Mouse (Mus musculus) layer of hippocampus, adult 2 months (tissue): ENCODE measurements around the gene Arhgap6. TPM values are rescaled to one million over a fixed set of nuclear protein-coding genes. Genes with fewer than 3 reads are reported as not detected.

Source experiments
- DNase-seq, 2 experiments: peaks; one replicate each; pipeline ENCODE4 v3.0.0; 2022; ENCODE audit warnings: low spot score in 2 of 2
- H3K27ac ChIP-seq: fragments of 200-600 bp; 2 replicates; pipeline ENCODE4 v1.8.1; 2022
- H3K4me3 ChIP-seq: fragments of 200-600 bp; 2 replicates; pipeline ENCODE4 v1.8.1; 2022; ENCODE audit warnings: mild to moderate bottlenecking
- CTCF ChIP-seq: fragments of 200-600 bp; conservative IDR thresholded peaks from 2 replicates; pipeline ENCODE4 v1.8.1; 2022; ENCODE audit warnings: antibody characterized with exemption, mild to moderate bottlenecking, moderate library complexity
- total RNA-seq, 2 experiments: library from RNA; stranded (reverse); gene quantifications; 2 replicates each; pipeline ENCODE4 v1.2.3; 2021

The Arhgap6 gene
- total RNA-seq, 2 experiments from 2014 or later, result 2.8 to 2.9 TPM

DNA sequence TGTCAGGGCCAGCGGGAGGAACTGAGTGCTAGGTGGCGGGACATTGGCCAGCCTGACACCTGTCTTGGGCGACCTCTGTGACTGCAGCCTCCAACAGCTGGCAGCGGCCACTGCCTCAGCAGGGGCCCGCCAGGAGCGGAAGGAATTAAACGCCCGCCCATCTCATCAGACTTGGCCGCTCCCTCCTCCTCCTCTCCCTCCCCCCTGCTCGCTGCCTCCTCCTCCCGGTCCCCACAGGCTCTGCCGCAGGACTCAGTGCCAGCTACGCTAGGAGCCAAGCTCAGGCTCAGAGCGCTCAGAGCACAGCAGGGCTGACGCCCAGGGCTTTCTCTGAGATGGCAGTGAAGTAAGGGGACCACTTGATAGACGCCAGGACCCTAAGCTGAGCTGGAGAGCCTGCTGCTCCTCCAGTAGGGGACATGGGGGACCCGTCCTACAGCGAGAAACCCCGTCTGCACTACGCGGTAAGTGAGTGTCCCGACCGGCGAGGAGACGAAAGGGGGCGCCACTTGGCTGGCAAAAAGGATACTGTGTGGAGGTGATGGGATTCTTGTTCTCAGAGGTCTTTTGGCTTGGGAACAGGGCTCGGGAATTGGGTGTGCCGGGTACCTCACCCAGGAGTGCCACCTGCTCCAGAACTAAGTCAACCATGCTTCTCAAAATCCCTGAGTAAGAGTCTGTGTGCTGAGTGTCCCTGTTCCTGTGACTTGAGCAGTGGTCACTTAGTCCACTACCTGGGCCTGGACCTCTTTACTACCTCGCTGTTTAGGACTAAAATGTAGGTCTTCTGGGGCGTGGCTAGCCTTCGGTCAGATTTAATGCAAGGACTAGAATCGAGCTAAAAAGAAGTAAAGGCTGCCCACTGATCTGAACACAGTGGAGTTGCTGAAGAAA is 241.8 kb downstream of the Arhgap6 start:
- Histone ChIP-seq H3K27ac (0 out of 2 replicates have a peak overlapping the region, but pooled peaks have one; percentile 10), H3K4me3 (peak overlapping the region; percentile 55)
- TF ChIP-seq CTCF, result peak; percentile 67
- DNase-seq, result peak; percentile 16 to 23

DNA sequence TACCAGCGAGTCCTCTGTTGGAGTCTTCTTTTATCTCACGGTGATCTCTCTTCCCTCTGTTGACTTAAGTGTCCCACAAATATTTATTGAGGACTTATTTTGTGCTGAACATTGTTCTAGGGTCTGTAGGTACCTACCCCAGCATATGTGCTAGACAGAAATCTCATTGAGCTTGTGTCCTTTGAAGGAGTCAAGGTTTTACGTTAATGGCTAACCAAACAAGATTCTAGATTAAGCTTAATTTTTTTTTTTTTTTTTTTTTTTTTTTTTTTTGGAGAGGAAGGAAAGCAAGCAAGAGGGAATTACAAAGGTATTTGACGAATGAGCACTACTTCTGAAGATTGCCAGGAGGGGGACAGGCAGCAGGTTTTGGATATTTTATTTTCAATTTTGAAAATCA is 242.5 kb downstream of the Arhgap6 start:
- DNase-seq, result no peak
- TF ChIP-seq CTCF, result no peak
- no peak overlapping the region for H3K27ac ChIP-seq
- no peak overlapping the region; the same call in 1 of the 2 replicates for H3K4me3 ChIP-seq

GRCm38 (mm10) chrX:169043872-169044271 is 249.0 kb downstream of the Arhgap6 start:
- H3K4me3 ChIP-seq, result no peak overlapping the region
- no peak for TF ChIP-seq CTCF
- H3K27ac ChIP-seq, result no peak overlapping the region
- no peak for DNase-seq

DNA sequence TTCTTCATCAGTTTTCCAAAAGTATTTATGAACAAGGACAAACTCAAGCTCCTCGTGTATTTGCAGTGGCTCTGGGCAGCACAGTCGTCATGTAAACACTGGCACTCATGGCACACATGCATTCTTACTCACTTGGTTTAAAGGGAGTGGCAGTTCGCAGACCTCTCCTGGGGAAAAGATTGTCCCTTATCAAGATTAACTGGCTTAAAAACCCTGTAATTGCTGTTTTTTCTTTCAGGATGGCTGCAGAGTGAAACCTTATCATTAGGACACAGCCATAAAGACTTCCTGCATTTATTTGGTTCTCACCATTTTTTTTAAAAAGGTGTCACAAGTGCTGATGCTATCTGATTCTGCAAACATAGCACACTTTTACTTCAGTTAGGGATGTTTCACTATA is 252.7 kb downstream of the Arhgap6 start:
- no peak for TF ChIP-seq CTCF
- no peak overlapping the region for H3K4me3 ChIP-seq
- no peak overlapping the region for H3K27ac ChIP-seq
- no peak for DNase-seq

- no peak for DNase-seq
- TF ChIP-seq CTCF, result peak; percentile 33; the same call in 1 of the 2 replicates
- Histone ChIP-seq H3K4me3 (no peak overlapping the region), H3K27ac (no peak overlapping the region)
Measured at GRCm38 (mm10) chrX:169049550-169049949, 254.7 kb downstream of the Arhgap6 start.

DNA sequence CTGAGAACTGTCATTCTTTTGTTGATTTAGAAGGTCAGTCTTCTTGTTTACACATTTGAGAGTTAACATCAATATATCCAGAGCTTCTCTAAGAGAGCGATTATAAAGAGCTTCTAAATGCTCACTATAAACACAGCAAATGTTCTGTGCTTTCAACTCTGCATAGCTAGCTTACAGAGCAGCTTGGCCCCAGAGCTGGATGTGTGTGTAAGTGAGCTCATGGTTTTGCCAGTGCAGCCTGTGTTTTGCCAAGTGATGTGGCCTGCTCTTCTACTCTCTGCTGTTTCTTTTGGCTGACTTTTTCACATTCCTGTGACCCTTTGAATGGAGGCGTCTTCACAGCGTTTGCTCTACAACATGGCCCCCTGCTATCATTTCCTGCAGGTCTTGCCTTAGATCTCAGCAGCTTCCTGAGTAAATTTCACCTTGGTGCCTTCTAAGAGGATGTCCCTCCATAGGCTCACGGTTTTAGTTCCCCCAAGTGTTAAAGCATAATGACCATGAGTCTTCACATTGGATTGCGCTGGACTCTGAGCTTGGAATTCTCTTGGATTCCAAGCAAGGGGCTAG is 259.1 kb downstream of the Arhgap6 start:
- TF ChIP-seq CTCF, result no peak
- H3K27ac ChIP-seq, result no peak overlapping the region
- no peak overlapping the region for H3K4me3 ChIP-seq
- DNase-seq, result no peak

DNA sequence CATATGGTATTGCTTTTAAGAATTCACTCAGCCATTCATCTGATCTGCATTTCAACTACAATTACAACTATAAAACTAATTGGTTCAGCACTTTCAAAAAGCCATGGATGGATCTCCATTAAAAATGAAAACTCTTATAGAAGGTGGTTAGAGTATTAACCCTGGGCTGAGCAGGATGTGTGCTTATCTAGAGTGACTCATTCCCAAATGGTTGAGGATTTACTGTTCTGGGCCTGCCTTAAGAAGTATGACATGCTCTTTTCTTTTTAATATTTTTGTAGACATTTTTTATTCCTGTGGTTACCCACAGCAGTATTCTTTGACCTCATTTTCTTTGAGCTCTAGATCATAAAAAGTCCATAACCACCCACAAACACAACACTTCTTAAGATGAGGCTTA is 267.7 kb downstream of the Arhgap6 start:
- no peak for DNase-seq
- Histone ChIP-seq H3K27ac (no peak overlapping the region), H3K4me3 (no peak overlapping the region)
- no peak for TF ChIP-seq CTCF

DNA sequence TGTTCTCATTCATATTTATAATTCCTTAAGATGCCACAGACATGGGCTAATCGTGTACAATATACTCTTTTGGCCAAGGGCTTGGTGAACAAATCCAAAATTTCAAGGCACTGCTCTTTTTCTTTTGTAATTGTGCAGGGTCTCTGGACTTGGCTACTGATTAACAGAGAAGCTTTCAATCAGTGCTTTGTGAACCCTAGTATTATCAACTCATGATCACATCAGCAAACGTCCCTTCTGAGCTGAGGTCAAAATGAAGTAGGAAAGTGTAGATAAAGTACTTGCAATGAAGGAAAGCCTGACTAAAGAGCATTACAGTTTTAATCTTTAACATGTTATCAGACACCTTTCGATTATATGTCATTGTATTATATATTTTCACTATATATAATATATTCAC is 270.4 kb downstream of the Arhgap6 start:
- Histone ChIP-seq H3K27ac (no peak overlapping the region), H3K4me3 (no peak overlapping the region)
- DNase-seq, result no peak
- TF ChIP-seq CTCF, result no peak

GRCm38 (mm10) chrX:169065922-169066321 is 271.0 kb downstream of the Arhgap6 start:
- Histone ChIP-seq H3K27ac (no peak overlapping the region), H3K4me3 (no peak overlapping the region)
- no peak for DNase-seq
- no peak for TF ChIP-seq CTCF

- no peak for DNase-seq
- Histone ChIP-seq H3K4me3 (no peak overlapping the region), H3K27ac (no peak overlapping the region)
- TF ChIP-seq CTCF, result no peak
Measured at GRCm38 (mm10) chrX:169075020-169075419, 280.1 kb downstream of the Arhgap6 start.

DNA sequence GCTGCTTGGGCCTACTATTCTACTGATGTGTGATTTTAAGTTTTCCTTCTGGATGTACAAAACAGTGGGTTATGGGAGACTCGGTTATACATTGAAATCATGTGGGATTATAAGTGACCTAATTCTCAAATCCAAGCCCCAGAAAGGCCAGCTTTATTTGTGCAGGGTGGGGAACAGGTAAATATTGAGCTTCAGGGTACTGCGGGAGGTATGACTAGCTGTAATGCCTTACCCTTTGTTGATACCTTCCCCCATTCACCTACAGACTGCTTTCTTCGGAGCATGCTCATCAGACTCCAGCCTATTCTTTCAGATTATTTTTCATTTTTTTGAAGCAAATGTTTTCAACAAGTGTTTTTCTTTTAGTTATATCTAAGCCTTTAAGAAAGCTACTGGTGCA is 286.7 kb downstream of the Arhgap6 start:
- no peak overlapping the region for H3K27ac ChIP-seq
- no peak for TF ChIP-seq CTCF
- no peak overlapping the region for H3K4me3 ChIP-seq
- no peak for DNase-seq

GRCm38 (mm10) chrX:169085871-169086270 is 291.0 kb downstream of the Arhgap6 start:
- Histone ChIP-seq H3K4me3 (no peak overlapping the region), H3K27ac (no peak overlapping the region)
- peak; percentile 83 for TF ChIP-seq CTCF
- peak; percentile 24 to 65 for DNase-seq

GRCm38 (mm10) chrX:169089221-169089620 is 294.3 kb downstream of the Arhgap6 start:
- Histone ChIP-seq H3K27ac (no peak overlapping the region), H3K4me3 (no peak overlapping the region)
- DNase-seq, result no peak
- TF ChIP-seq CTCF, result no peak

DNA sequence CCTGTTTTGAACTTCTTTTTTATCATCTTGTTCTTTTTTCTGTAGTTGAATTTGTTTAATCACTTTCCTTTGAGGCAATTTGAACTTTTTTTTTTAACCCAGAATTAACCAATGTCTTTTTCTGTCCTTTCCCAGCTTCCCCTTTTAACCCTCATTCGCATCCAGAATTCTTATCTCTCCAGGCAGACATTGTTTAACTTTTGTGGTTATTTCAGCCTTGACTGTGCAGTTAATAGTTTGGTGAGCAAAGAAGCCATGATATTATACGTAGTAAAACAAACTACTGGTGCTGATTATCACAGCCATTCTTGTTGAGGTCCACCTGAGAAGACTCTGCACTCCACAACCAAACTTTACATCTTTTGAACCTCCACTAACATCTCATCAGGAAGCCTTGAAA is 299.7 kb downstream of the Arhgap6 start:
- Histone ChIP-seq H3K4me3 (no peak overlapping the region), H3K27ac (no peak overlapping the region)
- no peak for DNase-seq
- no peak for TF ChIP-seq CTCF
